Mouse (Mus musculus): ENCODE results near the gene Ccdc120. TPM values are rescaled to one million over a fixed set of nuclear protein-coding genes. Genes with fewer than 3 reads are reported as not detected.
"Not testable (repeated sequence)": the region's sequence is repeated elsewhere in the genome, so short reads cannot be mapped to it uniquely, and the experiment has no call there.

The Ccdc120 gene
- total and polyA plus RNA-seq, 2 experiments from 2014 or later = 53.3 to 183 TPM

GRCm38 (mm10) chrX:7725841-7726240 lies 24.9 kb downstream of the Ccdc120 start:
- H3K27ac ChIP-seq = no peak overlapping the region
- no peak overlapping the region for H3K4me3 ChIP-seq (ENCODE audit: low read length)
- no peak overlapping the region for H3K9ac ChIP-seq (replicated peaks; ENCODE audit: low read length)
- 88% methylated on average over 12 of the region's 12 CpGs for WGBS
- ATAC-seq = no peak
- 0 out of 2 replicates have a peak, but pooled peaks cover 4% of the 10 kb centered on the region for H3K4me1 ChIP-seq (ENCODE audit: insufficient read depth, low read length)
- no peaks in the 10 kb centered on the region for H3K36me3 ChIP-seq (ENCODE audit: insufficient read depth, low read length)
- no peak for DNase-seq (ENCODE audit: low spot score)
- H3K4me2 ChIP-seq (ENCODE audit: low read depth, low read length) = no peak overlapping the region
- no peaks in the 10 kb centered on the region for H3K9me3 ChIP-seq (ENCODE audit: low read length)
- H3K27me3 ChIP-seq (ENCODE audit: insufficient read depth, low read length) = no peaks in the 10 kb centered on the region
- no peak for TF ChIP-seq CTCF (IDR thresholded peaks at IDR 0.05; ENCODE audit: low read depth)

GRCm38 (mm10) chrX:7724135-7724534 lies 26.6 kb downstream of the Ccdc120 start:
- no peak overlapping the region for H3K4me2 ChIP-seq (ENCODE audit: low read depth, low read length)
- WGBS = 83% methylated on average over 7 of the region's 7 CpGs
- ATAC-seq = no peak
- no peaks in the 10 kb centered on the region for H3K9me3 ChIP-seq (ENCODE audit: low read length)
- DNase-seq (ENCODE audit: low spot score) = no peak
- no peaks in the 10 kb centered on the region for H3K36me3 ChIP-seq (ENCODE audit: insufficient read depth, low read length)
- H3K27ac ChIP-seq = no peak overlapping the region
- H3K27me3 ChIP-seq (ENCODE audit: insufficient read depth, low read length) = no peaks in the 10 kb centered on the region
- H3K9ac ChIP-seq (replicated peaks; ENCODE audit: low read length) = no peak overlapping the region
- no peak for TF ChIP-seq CTCF (IDR thresholded peaks at IDR 0.05; ENCODE audit: low read depth)
- no peak overlapping the region for H3K4me3 ChIP-seq (ENCODE audit: low read length)
- 0 out of 2 replicates have a peak, but pooled peaks cover 4% of the 10 kb centered on the region for H3K4me1 ChIP-seq (ENCODE audit: insufficient read depth, low read length)

DNA sequence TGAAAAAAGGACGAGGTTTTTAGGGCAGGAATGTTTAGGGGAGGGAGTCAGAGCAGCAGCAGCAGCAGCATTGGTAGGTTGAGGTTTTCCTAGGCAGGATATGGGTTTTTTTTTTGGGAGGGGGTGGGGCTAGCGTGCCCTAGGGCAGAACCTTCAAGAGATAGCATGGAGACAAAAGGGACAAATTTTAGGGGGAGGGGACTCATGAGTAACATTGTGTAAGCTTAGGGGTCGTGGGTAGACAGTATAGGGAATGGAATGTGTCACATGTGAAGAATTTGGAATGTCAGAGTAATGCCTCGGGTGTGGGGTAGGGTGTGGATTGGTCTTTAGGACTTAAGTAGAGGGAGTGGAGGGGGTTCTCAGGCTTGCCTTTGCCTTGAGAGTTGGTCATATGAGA lies 28.0 kb downstream of the Ccdc120 start:
- H3K4me2 ChIP-seq (ENCODE audit: low read depth, low read length) = peak overlapping the region; percentile 68
- DNase-seq (ENCODE audit: low spot score) (no peak), ATAC-seq (no peak)
- H3K9me3 ChIP-seq (ENCODE audit: low read length) = no peaks in the 10 kb centered on the region
- H3K4me1 ChIP-seq (ENCODE audit: insufficient read depth, low read length) = 0 out of 2 replicates have a peak, but pooled peaks cover 4% of the 10 kb centered on the region
- peak overlapping the region; percentile 54 for H3K4me3 ChIP-seq (ENCODE audit: low read length)
- no peak for TF ChIP-seq CTCF (IDR thresholded peaks at IDR 0.05; ENCODE audit: low read depth)
- H3K27ac ChIP-seq = no peak overlapping the region
- H3K9ac ChIP-seq (replicated peaks; ENCODE audit: low read length) = peak overlapping the region; percentile 57
- H3K27me3 ChIP-seq (ENCODE audit: insufficient read depth, low read length) = no peaks in the 10 kb centered on the region
- 36% methylated on average over 4 of the region's 4 CpGs for WGBS
- H3K36me3 ChIP-seq (ENCODE audit: insufficient read depth, low read length) = no peaks in the 10 kb centered on the region

DNA sequence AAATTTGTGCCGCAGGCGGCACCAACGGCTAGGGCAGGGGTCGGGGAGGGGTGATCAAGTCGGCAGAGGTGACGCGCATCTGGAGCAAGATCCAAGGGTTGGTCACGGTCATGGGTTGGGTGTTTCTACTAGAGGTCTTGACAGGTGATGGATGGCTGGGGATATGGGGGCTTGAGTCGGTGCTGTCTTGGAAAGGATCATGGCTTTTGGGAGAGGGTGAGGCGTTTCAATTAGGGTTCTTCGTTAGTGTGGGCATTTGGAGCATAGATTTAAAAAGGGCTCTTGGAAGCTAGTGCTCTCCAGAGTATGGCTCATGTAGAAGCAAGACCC lies 28.5 kb downstream of the Ccdc120 start:
- peak overlapping the region; percentile 54 for H3K4me3 ChIP-seq (ENCODE audit: low read length)
- 0 out of 2 replicates have a peak, but pooled peaks cover 4% of the 10 kb centered on the region for H3K4me1 ChIP-seq (ENCODE audit: insufficient read depth, low read length)
- no peak for TF ChIP-seq CTCF (IDR thresholded peaks at IDR 0.05; ENCODE audit: low read depth)
- ATAC-seq (no peak; the same call in 1 of the 2 replicates), DNase-seq (ENCODE audit: low spot score) (no peak)
- H3K27me3 ChIP-seq (ENCODE audit: insufficient read depth, low read length) = no peaks in the 10 kb centered on the region
- H3K4me2 ChIP-seq (ENCODE audit: low read depth, low read length) = peak overlapping the region; percentile 68
- peak overlapping the region; percentile 57 for H3K9ac ChIP-seq (replicated peaks; ENCODE audit: low read length)
- no peaks in the 10 kb centered on the region for H3K9me3 ChIP-seq (ENCODE audit: low read length)
- H3K27ac ChIP-seq = peak overlapping the region; percentile 89; the same call in 1 of the 2 replicates
- 36% methylated on average over 11 of the region's 11 CpGs for WGBS
- H3K36me3 ChIP-seq (ENCODE audit: insufficient read depth, low read length) = no peaks in the 10 kb centered on the region

DNA sequence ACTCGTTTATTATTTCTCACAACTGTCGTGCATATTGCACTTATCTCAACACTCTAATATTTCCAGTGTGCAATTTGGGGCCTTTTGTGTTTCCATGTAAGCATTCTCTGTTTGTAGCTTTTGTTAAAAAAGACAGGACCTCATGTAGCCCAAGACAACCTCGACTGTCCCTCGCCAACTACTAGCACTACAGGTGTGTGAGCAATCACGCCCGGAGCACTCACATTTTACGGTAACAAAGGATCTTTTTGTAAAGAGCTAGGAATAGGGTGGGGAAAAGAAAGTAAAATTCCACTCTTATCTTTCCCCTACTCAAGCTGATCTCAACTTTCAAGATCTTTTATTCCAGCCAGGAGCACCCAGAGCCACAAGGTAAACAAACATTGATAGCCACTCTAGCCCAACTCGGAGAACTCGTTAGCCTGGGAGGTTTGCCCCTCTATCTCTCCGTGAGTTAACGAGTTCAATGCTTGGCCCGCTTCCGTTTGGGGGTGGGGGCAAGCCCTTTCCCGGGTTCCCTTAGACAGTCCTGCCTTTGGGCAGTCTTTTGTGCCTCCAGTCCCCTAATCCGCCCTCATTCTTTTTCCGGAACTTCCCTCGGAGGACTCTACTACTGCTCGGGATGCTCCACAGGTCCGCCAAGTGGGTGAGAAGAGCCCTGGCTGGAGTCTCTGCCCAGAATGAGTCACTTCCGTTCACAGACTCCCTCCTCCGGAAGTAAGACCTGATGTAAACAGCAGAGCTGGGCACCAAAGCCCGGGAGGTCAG lies 29.0 kb downstream of the Ccdc120 start, which contains the start of gene Gm45208:
Gene Gm45208 (plus strand): TSS at position 732 of the 768 bp plus-strand sequence.
- H3K4me2 ChIP-seq (ENCODE audit: low read depth, low read length) = peak within 1 kb of the TSS; percentile 68
- H3K36me3 ChIP-seq (ENCODE audit: insufficient read depth, low read length) = no peaks in the 10 kb centered on the region
- H3K27ac ChIP-seq = peak within 1 kb of the TSS; percentile 89
- H3K4me3 ChIP-seq (ENCODE audit: low read length) = peak within 1 kb of the TSS; percentile 54
- ATAC-seq = peak; percentile 92
- H3K4me1 ChIP-seq (ENCODE audit: insufficient read depth, low read length) = 0 out of 2 replicates have a peak, but pooled peaks cover 4% of the 10 kb centered on the region
- TF ChIP-seq CTCF (IDR thresholded peaks at IDR 0.05; ENCODE audit: low read depth) = no peak
- DNase-seq (ENCODE audit: low spot score) = peak; percentile 81
- 29% methylated on average over 22 of the region's 22 CpGs for WGBS
- no peaks in the 10 kb centered on the region for H3K9me3 ChIP-seq (ENCODE audit: low read length)
- H3K27me3 ChIP-seq (ENCODE audit: insufficient read depth, low read length) = no peaks in the 10 kb centered on the region
- H3K9ac ChIP-seq (replicated peaks; ENCODE audit: low read length) = peak within 1 kb of the TSS; percentile 57

- not testable (repeated sequence) for H3K27me3 ChIP-seq (ENCODE audit: insufficient read depth, low read length); H3K9ac ChIP-seq (replicated peaks; ENCODE audit: low read length); ATAC-seq; H3K4me3 ChIP-seq (ENCODE audit: low read length); H3K27ac ChIP-seq; H3K9me3 ChIP-seq (ENCODE audit: low read length); H3K36me3 ChIP-seq (ENCODE audit: insufficient read depth, low read length); H3K4me1 ChIP-seq (ENCODE audit: insufficient read depth, low read length); H3K4me2 ChIP-seq (ENCODE audit: low read depth, low read length)
- peak; percentile 14 for DNase-seq (ENCODE audit: low spot score)
- WGBS = 43% methylated on average over 1 of the region's 1 CpGs
Measured at GRCm38 (mm10) chrX:7716058-7716457, 34.6 kb downstream of the Ccdc120 start.

DNA sequence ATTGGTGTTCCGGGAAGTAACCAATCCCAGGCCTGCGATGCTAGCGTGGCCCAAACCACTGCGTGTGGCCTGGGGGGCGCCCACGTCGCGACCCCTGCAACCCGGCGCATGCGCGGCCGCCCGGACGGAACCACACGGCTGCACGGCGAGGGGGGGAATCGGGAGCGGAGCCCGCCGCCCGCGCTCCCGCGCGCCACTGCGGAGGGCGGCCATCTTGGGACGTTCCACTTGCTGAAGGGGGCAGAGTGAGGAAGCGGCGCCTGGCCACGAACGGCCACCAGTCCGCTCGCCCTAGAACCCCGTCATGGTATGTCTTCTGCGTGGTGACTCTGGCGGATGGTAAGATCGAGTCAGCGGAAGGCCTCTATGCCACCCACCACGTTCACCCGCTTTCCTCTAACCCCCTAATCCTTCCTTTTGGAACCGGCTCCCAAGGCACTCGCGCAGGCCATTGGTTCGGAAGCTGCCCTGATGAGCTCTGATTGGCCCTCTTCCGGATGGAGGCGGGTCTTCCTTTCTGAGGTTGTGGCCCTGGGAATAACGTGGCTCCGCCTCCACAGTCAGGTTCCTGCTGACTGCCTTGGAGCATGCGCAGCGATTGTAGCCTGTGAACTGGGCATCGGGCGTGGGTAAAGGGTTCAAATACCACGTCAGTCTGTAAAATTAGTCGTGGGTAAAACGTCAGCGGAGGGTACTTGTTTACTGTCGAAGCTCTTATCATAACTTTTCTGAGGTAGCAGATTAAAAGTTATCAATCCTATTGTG lies 36.4 kb downstream of the Ccdc120 start, which contains the start of gene Wdr45:
Gene Wdr45 (plus strand): TSS at position 199 of the 765 bp plus-strand sequence.
- DNase-seq (ENCODE audit: low spot score) (peak; percentile 95), ATAC-seq (peak; percentile 97)
- not testable (repeated sequence) for H3K36me3 ChIP-seq (ENCODE audit: insufficient read depth, low read length); H3K9ac ChIP-seq (replicated peaks; ENCODE audit: low read length); H3K9me3 ChIP-seq (ENCODE audit: low read length); H3K4me1 ChIP-seq (ENCODE audit: insufficient read depth, low read length); H3K27me3 ChIP-seq (ENCODE audit: insufficient read depth, low read length)
- WGBS = 26% methylated on average over 28 of the region's 60 CpGs
- peak within 1 kb of the TSS; percentile 54; the same call in 1 of the 2 replicates for H3K27ac ChIP-seq
- H3K4me2 ChIP-seq (ENCODE audit: low read depth, low read length) = peak within 1 kb of the TSS; percentile 52
- H3K4me3 ChIP-seq (ENCODE audit: low read length) = peak within 1 kb of the TSS; percentile 28

DNA sequence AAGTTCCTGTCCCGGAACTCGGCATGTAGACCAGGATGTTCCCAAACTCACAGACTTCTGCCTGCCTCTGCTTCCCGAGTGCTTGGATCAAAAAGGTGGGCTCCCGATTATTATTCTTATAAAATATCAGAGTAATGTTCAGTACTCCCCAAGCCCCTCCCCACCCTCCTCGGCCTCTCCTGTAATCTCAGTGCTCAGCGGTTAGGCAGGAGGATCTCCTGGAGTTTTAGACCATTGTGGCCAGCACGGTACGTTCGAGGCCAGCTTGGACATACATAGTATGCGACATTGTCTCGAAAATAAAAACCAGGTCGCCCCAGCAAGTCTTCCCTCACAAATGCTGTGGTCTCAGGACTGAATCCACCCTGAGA lies 37.0 kb downstream of the Ccdc120 start:
- not testable (repeated sequence) for DNase-seq (ENCODE audit: low spot score)
- H3K27ac ChIP-seq = peak overlapping the region; percentile 48; the same call in 1 of the 2 replicates

More for the DNA sequence above, 37.0 kb downstream of the Ccdc120 start:
- 40% methylated on average over 5 of the region's 12 CpGs for WGBS
- peak overlapping the region; percentile 52 for H3K4me2 ChIP-seq (ENCODE audit: low read depth, low read length)
- H3K9me3 ChIP-seq (ENCODE audit: low read length); ATAC-seq; H3K27me3 ChIP-seq (ENCODE audit: insufficient read depth, low read length); H3K4me1 ChIP-seq (ENCODE audit: insufficient read depth, low read length); H3K9ac ChIP-seq (replicated peaks; ENCODE audit: low read length); H3K36me3 ChIP-seq (ENCODE audit: insufficient read depth, low read length): not testable (repeated sequence)
- H3K4me3 ChIP-seq (ENCODE audit: low read length) = peak overlapping the region; percentile 28

Measured in hindbrain, postnatal 0 days (tissue).